Mouse (Mus musculus) midbrain, embryonic 16.5 days (tissue): ENCODE results near the gene 1700023F06Rik. TPM values are rescaled to one million over a fixed set of nuclear protein-coding genes. Genes with fewer than 3 reads are reported as not detected.

ENCODE experiments used
- ATAC-seq: fragments of 200-750 bp; cut with Nextera tagmentation; 2 replicates; pipeline ENCODE4 v1.8.0; 2017; ENCODE audit warnings: moderate TSS enrichment
- H3K27ac ChIP-seq: fragments of 300-500 bp; sonication (generic); 2 replicates; pipeline ENCODE4 v1.5.1; 2014; ENCODE audit warnings: mild to moderate bottlenecking, low read length, mixed read lengths
- H3K27me3 ChIP-seq: fragments of 300-500 bp; sonication (generic); 2 replicates; pipeline ENCODE4 v1.6.1; 2014; ENCODE audit warnings: low read depth, low read length, mixed read lengths; ENCODE audit not compliant: control insufficient read depth, insufficient read depth
- H3K36me3 ChIP-seq: fragments of 300-500 bp; sonication (generic); 2 replicates; pipeline ENCODE4 v1.6.1; 2014; ENCODE audit warnings: mild to moderate bottlenecking, low read length, moderate library complexity, mixed read lengths; ENCODE audit not compliant: control insufficient read depth, insufficient read depth
- H3K4me1 ChIP-seq: fragments of 300-500 bp; sonication (generic); 2 replicates; pipeline ENCODE4 v1.6.1; 2014; ENCODE audit warnings: mild to moderate bottlenecking, low read length, mixed read lengths; ENCODE audit not compliant: control insufficient read depth, insufficient read depth
- H3K4me2 ChIP-seq: fragments of 300-500 bp; sonication (generic); 2 replicates; pipeline ENCODE4 v1.6.1; 2014; ENCODE audit warnings: mild to moderate bottlenecking, low read length, mixed read lengths
- H3K4me3 ChIP-seq: fragments of 300-500 bp; sonication (generic); 2 replicates; pipeline ENCODE4 v1.5.1; 2014; ENCODE audit warnings: low read depth, mild to moderate bottlenecking, low read length, moderate library complexity, mixed read lengths
- H3K9ac ChIP-seq: fragments of 300-500 bp; sonication (generic); 2 replicates; pipeline ENCODE4 v1.6.1; 2014; ENCODE audit warnings: low read depth, low read length, mixed read lengths
- H3K9me3 ChIP-seq: fragments of 300-500 bp; sonication (generic); replicated peaks from 2 replicates; pipeline ENCODE4 v1.6.1; 2014; ENCODE audit warnings: mild to moderate bottlenecking, low read length, mixed read lengths; ENCODE audit not compliant: control insufficient read depth, poor library complexity, severe bottlenecking
- WGBS: fragments of 180-500 bp; shearing (Covaris S2); extraction: QIAGEN DNeasy Blood & Tissue Kit; methylation state at CpG from one replicate; pipeline ENCODE4 v1.1.7; 2014; 5-methylcytosine and 5-hydroxymethylcytosine counted together
- polyA plus RNA-seq: library from polyadenylated mRNA; unstranded; fragments of >200 nt; fragmentation: Nextera tagmentation; extraction: Ambion mirVana; gene quantifications from 2 replicates; pipeline ENCODE4 v1.2.1, GENCODE M21; 2015

Gene 1700023F06Rik
- polyA plus RNA-seq, 1 experiment from 2014 or later, result 2.3 TPM

- Histone ChIP-seq H3K9me3 (no peaks in the 10 kb centered on the region), H3K27ac (no peak overlapping the region), H3K36me3 (no peaks in the 10 kb centered on the region), H3K9ac (no peak overlapping the region), H3K4me1 (peaks cover 21% of the 10 kb centered on the region), H3K27me3 (no peaks in the 10 kb centered on the region), H3K4me3 (no peak overlapping the region), H3K4me2 (no peak overlapping the region)
- WGBS, result 59% methylated on average over 8 of the region's 8 CpGs
- ATAC-seq, result no peak
Observed at GRCm38 (mm10) chr11:103174891-103175391, 33.4 kb downstream of the 1700023F06Rik start.

DNA sequence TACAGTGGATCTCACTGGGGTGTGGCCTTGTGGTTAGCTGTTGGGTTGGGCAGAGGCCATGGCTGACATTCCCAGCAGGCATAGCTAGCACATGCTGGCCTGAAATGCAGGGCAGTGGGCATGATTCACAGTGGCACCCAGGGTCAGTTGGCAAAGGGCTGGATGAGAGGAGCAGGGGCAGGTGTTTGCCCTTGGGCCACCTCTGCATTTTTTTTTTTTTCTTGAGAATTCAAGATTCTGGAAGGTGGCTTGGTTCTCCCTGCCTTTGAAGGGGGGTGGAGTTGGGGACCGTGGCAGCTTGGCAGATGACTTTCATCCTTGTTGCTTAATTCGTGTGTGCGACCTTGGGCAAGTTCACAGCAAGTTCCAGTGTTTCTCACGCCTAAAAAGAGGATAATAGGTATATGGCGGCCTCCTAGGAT, 33.9 kb downstream of the 1700023F06Rik start:
- Histone ChIP-seq H3K4me1 (peaks cover 26% of the 10 kb centered on the region), H3K9ac (no peak overlapping the region), H3K27ac (no peak overlapping the region), H3K4me3 (no peak overlapping the region), H3K36me3 (no peaks in the 10 kb centered on the region), H3K27me3 (no peaks in the 10 kb centered on the region), H3K4me2 (no peak overlapping the region), H3K9me3 (no peaks in the 10 kb centered on the region)
- WGBS, result 72% methylated on average over 5 of the region's 5 CpGs
- no peak for ATAC-seq

DNA sequence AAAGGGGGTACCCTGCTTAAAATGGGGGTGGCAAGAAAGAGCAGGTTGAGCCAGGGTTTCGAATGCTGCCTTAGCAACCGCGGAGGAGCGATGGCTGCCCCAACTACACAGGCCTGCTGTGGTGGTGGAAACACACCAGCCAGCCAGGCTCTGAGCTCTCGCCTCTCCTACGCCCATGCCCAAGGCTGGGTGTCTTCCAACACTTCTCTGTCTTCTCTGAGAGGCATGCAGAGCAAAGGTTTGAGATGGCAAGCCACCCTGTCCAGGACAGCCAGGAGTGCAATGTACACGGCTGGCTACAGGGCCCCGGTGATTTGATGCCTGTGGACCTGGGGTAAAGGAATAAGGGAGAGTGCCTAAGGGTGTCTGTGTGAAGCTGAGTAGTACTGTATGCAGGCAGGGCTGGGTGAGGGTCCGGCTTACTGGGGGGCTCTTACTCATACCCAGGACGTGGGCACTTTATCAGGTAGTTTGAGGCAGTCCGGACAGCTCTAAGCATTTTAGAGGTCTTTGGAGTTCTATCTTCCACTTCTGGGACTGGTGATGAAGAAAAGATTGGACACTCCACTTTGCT, 34.5 kb downstream of the 1700023F06Rik start:
- Histone ChIP-seq H3K4me3 (no peak overlapping the region), H3K9me3 (no peaks in the 10 kb centered on the region), H3K27ac (no peak overlapping the region), H3K4me1 (peaks cover 32% of the 10 kb centered on the region), H3K4me2 (no peak overlapping the region), H3K36me3 (no peaks in the 10 kb centered on the region), H3K9ac (no peak overlapping the region), H3K27me3 (no peaks in the 10 kb centered on the region)
- WGBS, result 95% methylated on average over 11 of the region's 11 CpGs
- no peak for ATAC-seq

- Histone ChIP-seq H3K4me3 (no peak overlapping the region), H3K9ac (no peak overlapping the region), H3K4me1 (peaks cover 32% of the 10 kb centered on the region), H3K36me3 (no peaks in the 10 kb centered on the region), H3K27me3 (no peaks in the 10 kb centered on the region), H3K27ac (no peak overlapping the region), H3K9me3 (no peaks in the 10 kb centered on the region), H3K4me2 (peak overlapping the region; percentile 76)
- no peak for ATAC-seq
- WGBS, result 82% methylated on average over 7 of the region's 7 CpGs
Observed at GRCm38 (mm10) chr11:103173041-103173770, 35.2 kb downstream of the 1700023F06Rik start.

- H3K4me3 ChIP-seq, result peak overlapping the region; percentile 73; the same call in 1 of the 2 replicates
- no peak for ATAC-seq
- no peaks in the 10 kb centered on the region for H3K27me3 ChIP-seq
Observed at GRCm38 (mm10) chr11:103172392-103173040, 35.8 kb downstream of the 1700023F06Rik start.

GRCm38 (mm10) chr11:103171703-103172391, 36.5 kb downstream of the 1700023F06Rik start:
- no peaks in the 10 kb centered on the region for H3K9me3 ChIP-seq
- WGBS, result 37% methylated on average over 9 of the region's 9 CpGs
- peak overlapping the region; percentile 76 for H3K4me2 ChIP-seq
- peak overlapping the region; percentile 86 for H3K9ac ChIP-seq
- H3K4me1 ChIP-seq, result peaks cover 32% of the 10 kb centered on the region
- H3K27ac ChIP-seq, result no peak overlapping the region
- no peak for ATAC-seq
- peak overlapping the region; percentile 73 for H3K4me3 ChIP-seq
- no peaks in the 10 kb centered on the region for H3K36me3 ChIP-seq
- no peaks in the 10 kb centered on the region for H3K27me3 ChIP-seq

More at GRCm38 (mm10) chr11:103172392-103173040, 35.8 kb downstream of the 1700023F06Rik start:
- 76% methylated on average over 6 of the region's 6 CpGs for WGBS
- no peak overlapping the region for H3K27ac ChIP-seq
- no peaks in the 10 kb centered on the region for H3K36me3 ChIP-seq
- H3K9me3 ChIP-seq, result no peaks in the 10 kb centered on the region
- H3K4me2 ChIP-seq, result peak overlapping the region; percentile 76
- peak overlapping the region; percentile 35; the same call in 1 of the 2 replicates for H3K9ac ChIP-seq
- H3K4me1 ChIP-seq, result peaks cover 32% of the 10 kb centered on the region

GRCm38 (mm10) chr11:103171286-103171620, 37.1 kb downstream of the 1700023F06Rik start:
- no peak; the same call in 1 of the 2 replicates for ATAC-seq
- Histone ChIP-seq H3K9ac (peak overlapping the region; percentile 86), H3K27me3 (no peaks in the 10 kb centered on the region), H3K4me1 (peaks cover 32% of the 10 kb centered on the region), H3K4me3 (peak overlapping the region; percentile 73), H3K27ac (peak overlapping the region; percentile 71), H3K4me2 (peak overlapping the region; percentile 76), H3K36me3 (no peaks in the 10 kb centered on the region), H3K9me3 (no peaks in the 10 kb centered on the region)
- WGBS, result 2% methylated on average over 23 of the region's 23 CpGs

- Histone ChIP-seq H3K4me3 (peak within 1 kb of the TSS; percentile 73), H3K27me3 (no peaks in the 10 kb centered on the region), H3K4me1 (peaks cover 32% of the 10 kb centered on the region), H3K4me2 (peak within 1 kb of the TSS; percentile 76), H3K27ac (peak within 1 kb of the TSS; percentile 71), H3K9me3 (no peaks in the 10 kb centered on the region), H3K9ac (peak within 1 kb of the TSS; percentile 86), H3K36me3 (no peaks in the 10 kb centered on the region)
- peak; percentile 84 for ATAC-seq
- WGBS, result under 1% methylated on average over 61 of the region's 84 CpGs
Observed at GRCm38 (mm10) chr11:103170494-103171285, 37.7 kb downstream of the 1700023F06Rik start, which contains the start of gene Fmnl1. Fmnl1 (plus strand) TSS chr11:103171107.
